Mouse (Mus musculus): ENCODE results near the gene AU040320.

DNA sequence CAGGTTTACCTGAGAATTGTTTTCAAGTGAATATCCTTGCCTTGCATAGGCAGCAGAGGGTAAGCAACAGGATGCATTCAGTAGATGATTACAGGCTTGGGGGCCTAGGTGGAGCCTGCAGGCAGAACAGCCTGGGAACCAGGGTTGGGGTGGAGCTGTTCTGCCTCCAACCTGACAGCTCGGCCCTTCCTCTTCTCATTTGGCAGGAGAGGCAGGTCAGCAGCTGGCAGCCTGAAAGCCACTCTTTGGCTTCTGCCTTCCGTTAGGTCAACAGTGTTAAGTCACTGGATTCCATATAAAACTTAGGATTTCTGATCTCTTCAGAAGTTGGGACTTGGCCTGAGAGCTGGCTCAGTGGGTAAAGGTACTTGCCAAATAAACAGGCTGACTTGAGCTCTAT is 10.4 kb upstream of the AU040320 start:
- TF ChIP-seq CTCF (conservative IDR thresholded peaks at IDR 0.05; ENCODE audit: insufficient read depth, insufficient read length, low read depth, low read length) (no peak), POLR2A (IDR thresholded peaks at IDR 0.05; ENCODE audit: low read depth, low read length) (no peak)
